Mouse (Mus musculus): ENCODE results near the gene Bmf. TPM values are rescaled to one million over a fixed set of nuclear protein-coding genes. Genes with fewer than 3 reads are reported as not detected.

Bmf gene
- polyA plus RNA-seq, 1 experiment from 2014 or later, result 7.3 TPM

GRCm38 (mm10) chr2:118509688-118510446 is 39.6 kb downstream of the Bmf start:
- 56% methylated on average over 8 of the region's 8 CpGs for WGBS
- peaks cover 20% of the 10 kb centered on the region; the same call in 1 of the 2 replicates for H3K27me3 ChIP-seq
- H3K4me3 ChIP-seq, result no peak overlapping the region
- ATAC-seq (ENCODE audit: low FRiP score, low read depth), result no peak; the same call in 1 of the 2 replicates
- H3K4me1 ChIP-seq, result peaks cover 41% of the 10 kb centered on the region
- no peaks in the 10 kb centered on the region for H3K36me3 ChIP-seq
- H3K9ac ChIP-seq, result peak overlapping the region; percentile 43; the same call in 1 of the 2 replicates
- H3K4me2 ChIP-seq (replicated peaks), result peak overlapping the region; percentile 31
- peak overlapping the region; percentile 78 for H3K27ac ChIP-seq
- H3K9me3 ChIP-seq, result no peaks in the 10 kb centered on the region

- 89% methylated on average over 7 of the region's 7 CpGs for WGBS
- peaks cover 5% of the 10 kb centered on the region; the same call in 1 of the 2 replicates for H3K27me3 ChIP-seq
- no peaks in the 10 kb centered on the region for H3K9me3 ChIP-seq
- H3K4me1 ChIP-seq, result peaks cover 36% of the 10 kb centered on the region
- no peak overlapping the region for H3K4me3 ChIP-seq
- H3K27ac ChIP-seq, result no peak overlapping the region
- no peaks in the 10 kb centered on the region for H3K36me3 ChIP-seq
- H3K9ac ChIP-seq, result no peak overlapping the region
- no peak for ATAC-seq (ENCODE audit: low FRiP score, low read depth)
- no peak overlapping the region for H3K4me2 ChIP-seq (replicated peaks)
Observed at GRCm38 (mm10) chr2:118507126-118507525, 42.4 kb downstream of the Bmf start.

GRCm38 (mm10) chr2:118500191-118500590 is 49.3 kb downstream of the Bmf start:
- H3K9me3 ChIP-seq, result no peaks in the 10 kb centered on the region
- H3K4me1 ChIP-seq, result peaks cover 38% of the 10 kb centered on the region
- H3K36me3 ChIP-seq, result no peaks in the 10 kb centered on the region
- no peak overlapping the region; the same call in 1 of the 2 replicates for H3K9ac ChIP-seq
- peak overlapping the region; percentile 37 for H3K4me2 ChIP-seq (replicated peaks)
- ATAC-seq (ENCODE audit: low FRiP score, low read depth), result no peak
- H3K27me3 ChIP-seq, result peaks cover under 1% of the 10 kb centered on the region; the same call in 1 of the 2 replicates
- H3K27ac ChIP-seq, result peak overlapping the region; percentile 84
- WGBS, result 66% methylated on average over 2 of the region's 2 CpGs
- H3K4me3 ChIP-seq, result no peak overlapping the region

- H3K4me1 ChIP-seq, result peaks cover 38% of the 10 kb centered on the region
- H3K9ac ChIP-seq, result 0 out of 2 replicates have a peak overlapping the region, but pooled peaks have one; percentile 20
- WGBS, result 20% methylated on average over 20 of the region's 20 CpGs
- peak; percentile 83 for ATAC-seq (ENCODE audit: low FRiP score, low read depth)
- H3K36me3 ChIP-seq, result no peaks in the 10 kb centered on the region
- peak overlapping the region; percentile 84 for H3K27ac ChIP-seq
- H3K4me3 ChIP-seq, result no peak overlapping the region
- H3K27me3 ChIP-seq, result no peaks in the 10 kb centered on the region
- peak overlapping the region; percentile 37 for H3K4me2 ChIP-seq (replicated peaks)
- H3K9me3 ChIP-seq, result no peaks in the 10 kb centered on the region
Observed at GRCm38 (mm10) chr2:118499135-118499961, 50.1 kb downstream of the Bmf start.

GRCm38 (mm10) chr2:118498476-118498875 is 51.0 kb downstream of the Bmf start:
- Histone ChIP-seq H3K4me2 (replicated peaks) (no peak overlapping the region), H3K4me3 (no peak overlapping the region), H3K4me1 (peaks cover 38% of the 10 kb centered on the region), H3K9me3 (no peaks in the 10 kb centered on the region), H3K27me3 (no peaks in the 10 kb centered on the region), H3K9ac (no peak overlapping the region), H3K36me3 (no peaks in the 10 kb centered on the region), H3K27ac (peak overlapping the region; percentile 84)
- no peak for ATAC-seq (ENCODE audit: low FRiP score, low read depth)
- 79% methylated on average over 6 of the region's 6 CpGs for WGBS

- H3K27ac ChIP-seq, result no peak overlapping the region
- 75% methylated on average over 5 of the region's 5 CpGs for WGBS
Observed at GRCm38 (mm10) chr2:118497890-118498289, 51.6 kb downstream of the Bmf start.

GRCm38 (mm10) chr2:118495024-118495423 is 54.5 kb downstream of the Bmf start:
- ATAC-seq (ENCODE audit: low FRiP score, low read depth), result no peak
- no peak overlapping the region for H3K27ac ChIP-seq
- WGBS, result 65% methylated on average over 9 of the region's 9 CpGs
- H3K4me1 ChIP-seq, result peaks cover 48% of the 10 kb centered on the region
- no peaks in the 10 kb centered on the region for H3K36me3 ChIP-seq
- no peak overlapping the region for H3K4me3 ChIP-seq
- H3K9ac ChIP-seq, result no peak overlapping the region
- H3K9me3 ChIP-seq, result no peaks in the 10 kb centered on the region
- no peak overlapping the region for H3K4me2 ChIP-seq (replicated peaks)
- H3K27me3 ChIP-seq, result no peaks in the 10 kb centered on the region

More at GRCm38 (mm10) chr2:118497890-118498289, 51.6 kb downstream of the Bmf start:
- Histone ChIP-seq H3K9me3 (no peaks in the 10 kb centered on the region), H3K4me1 (peaks cover 38% of the 10 kb centered on the region), H3K4me3 (no peak overlapping the region), H3K36me3 (no peaks in the 10 kb centered on the region), H3K4me2 (replicated peaks) (no peak overlapping the region), H3K9ac (no peak overlapping the region), H3K27me3 (no peaks in the 10 kb centered on the region)
- no peak for ATAC-seq (ENCODE audit: low FRiP score, low read depth)

- Histone ChIP-seq H3K4me2 (replicated peaks) (no peak overlapping the region), H3K4me3 (no peak overlapping the region), H3K9me3 (no peaks in the 10 kb centered on the region), H3K27ac (no peak overlapping the region), H3K36me3 (no peaks in the 10 kb centered on the region), H3K4me1 (peaks cover 30% of the 10 kb centered on the region), H3K9ac (no peak overlapping the region), H3K27me3 (no peaks in the 10 kb centered on the region)
- 76% methylated on average over 4 of the region's 4 CpGs for WGBS
- ATAC-seq (ENCODE audit: low FRiP score, low read depth), result no peak
Observed at GRCm38 (mm10) chr2:118491741-118492395, 57.6 kb downstream of the Bmf start.

- no peaks in the 10 kb centered on the region for H3K27me3 ChIP-seq
- no peak overlapping the region for H3K27ac ChIP-seq
Observed at GRCm38 (mm10) chr2:118491281-118491731, 58.2 kb downstream of the Bmf start.

GRCm38 (mm10) chr2:118490241-118491091 is 59.0 kb downstream of the Bmf start:
- ATAC-seq (ENCODE audit: low FRiP score, low read depth), result peak; percentile 16; the same call in 1 of the 2 replicates
- WGBS, result 25% methylated on average over 12 of the region's 12 CpGs
- no peaks in the 10 kb centered on the region for H3K36me3 ChIP-seq
- H3K9ac ChIP-seq, result 0 out of 2 replicates have a peak overlapping the region, but pooled peaks have one; percentile 8
- H3K4me2 ChIP-seq (replicated peaks), result 0 out of 2 replicates have a peak overlapping the region, but pooled peaks have one; percentile 0
- H3K4me3 ChIP-seq, result no peak overlapping the region
- no peaks in the 10 kb centered on the region for H3K27me3 ChIP-seq
- H3K4me1 ChIP-seq, result peaks cover 23% of the 10 kb centered on the region
- H3K9me3 ChIP-seq, result no peaks in the 10 kb centered on the region
- H3K27ac ChIP-seq, result no peak overlapping the region

More at GRCm38 (mm10) chr2:118491281-118491731, 58.2 kb downstream of the Bmf start:
- Histone ChIP-seq H3K4me3 (no peak overlapping the region), H3K9ac (no peak overlapping the region), H3K9me3 (no peaks in the 10 kb centered on the region), H3K36me3 (no peaks in the 10 kb centered on the region), H3K4me1 (peaks cover 25% of the 10 kb centered on the region), H3K4me2 (replicated peaks) (no peak overlapping the region)
- ATAC-seq (ENCODE audit: low FRiP score, low read depth), result 0 out of 2 replicates have a peak, but pooled peaks have one; percentile 7
- WGBS, result 34% methylated on average over 5 of the region's 5 CpGs

GRCm38 (mm10) chr2:118487806-118488205 is 61.7 kb downstream of the Bmf start:
- H3K27ac ChIP-seq, result no peak overlapping the region
- ATAC-seq (ENCODE audit: low FRiP score, low read depth), result no peak
- 71% methylated on average over 3 of the region's 3 CpGs for WGBS
- no peaks in the 10 kb centered on the region for H3K9me3 ChIP-seq
- no peak overlapping the region for H3K4me3 ChIP-seq
- H3K27me3 ChIP-seq, result no peaks in the 10 kb centered on the region
- H3K36me3 ChIP-seq, result no peaks in the 10 kb centered on the region
- H3K4me2 ChIP-seq (replicated peaks), result no peak overlapping the region
- H3K9ac ChIP-seq, result no peak overlapping the region
- H3K4me1 ChIP-seq, result peaks cover 23% of the 10 kb centered on the region
